Mouse (Mus musculus) cerebellum, postnatal 10 days (tissue): ENCODE results near the gene Efnb2.

ENCODE experiments used
- DNase-seq, 2 experiments: peaks; one replicate each; pipeline ENCODE4 v3.0.0; 2021; ENCODE audit warnings: mixed read lengths in 2 of 2

Gene Efnb2

GRCm38 (mm10) chr8:8568215-8568773 is 92.7 kb downstream of the Efnb2 start:
- no peak for DNase-seq
